Mouse (Mus musculus) hindbrain, embryonic 16.5 days (tissue): Measurements from ENCODE around the gene Col4a2. TPM values are rescaled to one million over a fixed set of nuclear protein-coding genes. Genes with fewer than 3 reads are reported as not detected.

Source experiments
- ATAC-seq: fragments of 200-750 bp; cut with Nextera tagmentation; 2 replicates; pipeline ENCODE4 v1.8.0; 2017; ENCODE audit warnings: moderate TSS enrichment, moderate library complexity
- H3K27ac ChIP-seq: fragments of 300-500 bp; sonication (generic); 2 replicates; pipeline ENCODE4 v1.5.1; 2014; ENCODE audit warnings: low read depth, mild to moderate bottlenecking, control low read depth, low read length, moderate library complexity
- H3K27me3 ChIP-seq: fragments of 300-500 bp; sonication (generic); replicated peaks from 2 replicates; pipeline ENCODE4 v1.6.1; 2014; ENCODE audit warnings: low read length; ENCODE audit not compliant: control insufficient read depth, insufficient read depth
- H3K36me3 ChIP-seq: fragments of 300-500 bp; sonication (generic); 2 replicates; pipeline ENCODE4 v1.6.1; 2014; ENCODE audit warnings: mild to moderate bottlenecking, low read length, moderate library complexity, mixed read lengths; ENCODE audit not compliant: control insufficient read depth, insufficient read depth
- H3K4me1 ChIP-seq: fragments of 300-500 bp; sonication (generic); 2 replicates; pipeline ENCODE4 v1.6.1; 2014; ENCODE audit warnings: low read depth, low read length; ENCODE audit not compliant: control insufficient read depth, insufficient read depth
- H3K4me2 ChIP-seq: fragments of 300-500 bp; sonication (generic); 2 replicates; pipeline ENCODE4 v1.6.1; 2014; ENCODE audit warnings: mild to moderate bottlenecking, low read length, control low read depth, moderate library complexity
- H3K4me3 ChIP-seq: fragments of 300-500 bp; sonication (generic); 2 replicates; pipeline ENCODE4 v1.5.1; 2014; ENCODE audit warnings: mild to moderate bottlenecking, low read length, control low read depth, moderate library complexity
- H3K9ac ChIP-seq: fragments of 300-500 bp; sonication (generic); 2 replicates; pipeline ENCODE4 v1.6.1; 2014; ENCODE audit warnings: low read depth, mild to moderate bottlenecking, control low read depth, low read length, moderate library complexity
- H3K9me3 ChIP-seq: fragments of 300-500 bp; sonication (generic); 2 replicates; pipeline ENCODE4 v1.6.1; 2014; ENCODE audit warnings: mild to moderate bottlenecking, low read length, moderate library complexity; ENCODE audit not compliant: control insufficient read depth
- WGBS: fragments of 180-500 bp; shearing (Covaris S2); extraction: QIAGEN DNeasy Blood & Tissue Kit; methylation state at CpG from one replicate; pipeline ENCODE4 v1.1.7; 2014; 5-methylcytosine and 5-hydroxymethylcytosine counted together
- polyA plus RNA-seq: library from polyadenylated mRNA; unstranded; fragments of >200 nt; fragmentation: Nextera tagmentation; extraction: Ambion mirVana; gene quantifications from 2 replicates; pipeline ENCODE4 v1.2.1, GENCODE M21; 2015

Gene Col4a2
- 28.9 and 42.5 TPM in 2 replicates for polyA plus RNA-seq

DNA sequence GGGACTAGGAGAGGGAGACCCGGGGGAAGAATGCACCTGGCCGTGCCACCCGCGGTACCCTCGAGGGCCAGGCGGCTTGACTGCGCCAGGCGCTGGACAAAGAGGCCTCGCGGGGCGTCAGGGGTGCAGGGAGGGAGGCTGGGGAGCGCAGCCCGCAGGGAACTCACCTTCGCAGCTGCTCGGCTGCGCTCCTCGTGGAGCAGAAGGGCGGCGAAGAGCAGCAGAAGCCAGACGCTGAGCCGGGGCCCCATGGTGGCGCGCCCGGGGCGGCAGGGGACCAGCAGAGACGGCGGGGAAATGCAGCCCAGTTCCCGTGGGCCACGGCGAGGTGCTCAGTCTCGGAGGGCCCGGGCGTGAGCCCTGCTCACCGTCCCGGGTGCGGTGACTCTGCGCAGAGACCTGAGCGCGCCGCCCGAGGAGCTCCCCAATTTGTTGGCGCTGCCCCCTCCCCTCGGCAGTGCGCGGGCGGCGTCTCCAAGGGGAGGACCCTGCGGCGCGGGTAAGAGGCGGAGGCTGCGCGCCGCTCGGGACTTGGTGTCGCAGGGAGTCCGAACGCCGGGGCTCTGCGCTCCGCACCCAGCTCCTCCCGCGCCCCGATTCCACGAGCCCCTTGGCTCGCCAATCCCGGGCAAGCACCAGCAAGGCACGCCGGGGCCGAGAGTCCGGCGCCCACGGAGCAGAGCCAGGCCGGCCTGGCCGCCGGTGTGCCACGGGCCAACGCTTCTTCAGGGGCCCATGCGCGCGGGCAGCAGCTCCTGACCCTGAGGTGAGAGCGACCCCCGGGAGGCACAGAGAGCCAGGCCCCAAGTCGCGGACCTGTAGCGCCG lies at the start of gene Col4a2, which contains the start of gene Col4a1:
Gene Col4a2 (plus strand): TSS at position 457 of the 827 bp plus-strand sequence.
Gene Col4a1 (minus strand): TSS at position 478 of the 827 bp plus-strand sequence.
- Histone ChIP-seq H3K27ac (peak within 1 kb of the TSS; percentile 65; the same call in 1 of the 2 replicates), H3K9ac (peak within 1 kb of the TSS; percentile 76), H3K27me3 (peaks cover 21% of the 10 kb centered on the region), H3K36me3 (no peaks in the 10 kb centered on the region), H3K4me1 (peaks cover 17% of the 10 kb centered on the region), H3K9me3 (no peaks in the 10 kb centered on the region), H3K4me3 (peak within 1 kb of the TSS; percentile 70), H3K4me2 (peak within 1 kb of the TSS; percentile 87)
- under 1% methylated on average over 51 of the region's 87 CpGs for WGBS
- peak; percentile 75 for ATAC-seq

DNA sequence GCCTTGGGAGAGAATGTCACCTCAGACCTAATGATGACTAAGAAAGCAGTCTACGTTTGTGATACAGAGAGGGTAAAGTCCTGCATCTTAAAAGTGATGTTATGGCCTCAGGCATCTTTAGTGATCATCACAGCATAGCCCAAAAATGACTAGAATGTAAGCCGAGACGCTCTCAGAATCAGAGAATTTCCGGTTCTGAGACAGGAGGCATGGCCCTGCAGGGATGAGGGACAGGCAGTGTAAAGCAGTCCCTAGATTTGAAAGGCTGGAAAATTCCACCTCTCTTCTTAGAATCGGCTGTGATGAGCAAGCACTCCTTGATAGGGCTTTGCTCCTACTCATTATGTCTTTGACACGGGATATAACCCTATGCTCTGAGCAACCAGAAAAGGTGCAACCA lies 48.8 kb upstream of the Col4a2 start:
- no peak for ATAC-seq
- Histone ChIP-seq H3K36me3 (no peaks in the 10 kb centered on the region), H3K4me3 (no peak overlapping the region), H3K9ac (no peak overlapping the region), H3K4me2 (no peak overlapping the region), H3K27ac (no peak overlapping the region), H3K9me3 (no peaks in the 10 kb centered on the region), H3K4me1 (no peaks in the 10 kb centered on the region), H3K27me3 (no peaks in the 10 kb centered on the region)
- WGBS: 83% methylated on average over 6 of the region's 6 CpGs

DNA sequence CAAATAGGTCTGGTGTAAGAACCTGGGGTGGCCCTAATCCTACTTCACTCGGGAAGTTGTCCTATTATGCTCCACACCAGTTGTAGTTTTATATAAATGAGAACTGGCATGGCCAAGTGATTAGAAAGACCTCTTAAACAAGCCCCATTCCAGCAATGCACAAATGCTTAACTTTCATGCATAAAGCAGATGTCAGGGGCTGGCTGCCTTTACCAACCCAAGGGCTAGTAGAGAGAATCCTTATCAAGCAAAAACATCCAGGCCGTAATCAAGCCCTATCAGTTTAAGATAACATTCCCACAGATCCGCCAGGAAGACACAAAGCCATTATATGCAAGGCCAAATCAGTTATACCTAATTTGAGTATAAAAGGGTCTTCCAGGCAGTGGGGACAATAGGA lies 46.6 kb upstream of the Col4a2 start:
- Histone ChIP-seq H3K36me3 (no peaks in the 10 kb centered on the region), H3K4me2 (no peak overlapping the region), H3K9ac (no peak overlapping the region), H3K9me3 (no peaks in the 10 kb centered on the region), H3K4me1 (no peaks in the 10 kb centered on the region), H3K4me3 (no peak overlapping the region), H3K27ac (no peak overlapping the region), H3K27me3 (no peaks in the 10 kb centered on the region)
- no peak for ATAC-seq
- 82% methylated on average over 3 of the region's 3 CpGs for WGBS

DNA sequence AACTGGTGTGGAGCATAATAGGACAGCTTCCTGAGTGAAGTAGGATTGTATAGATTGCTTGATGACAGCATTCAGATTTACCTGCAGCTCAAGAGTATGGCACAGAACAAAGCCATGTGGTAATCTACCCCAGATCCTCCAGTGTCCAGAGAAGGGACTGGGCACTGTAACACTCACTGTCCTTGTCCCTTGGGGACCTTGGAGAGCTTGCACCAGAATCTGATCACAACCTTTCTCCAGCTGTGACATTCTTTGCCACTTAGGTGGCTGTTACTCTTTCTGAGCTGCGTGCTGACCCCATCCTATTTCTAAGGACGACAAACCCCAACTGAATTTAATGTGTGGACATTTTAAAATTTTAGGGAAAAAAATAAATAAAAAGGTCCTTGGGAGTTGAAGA lies 46.1 kb upstream of the Col4a2 start:
- Histone ChIP-seq H3K36me3 (no peaks in the 10 kb centered on the region), H3K4me2 (no peak overlapping the region), H3K27me3 (no peaks in the 10 kb centered on the region), H3K4me3 (no peak overlapping the region), H3K27ac (no peak overlapping the region), H3K4me1 (no peaks in the 10 kb centered on the region), H3K9ac (no peak overlapping the region), H3K9me3 (no peaks in the 10 kb centered on the region)
- WGBS: 92% methylated on average over 2 of the region's 2 CpGs
- ATAC-seq: no peak

DNA sequence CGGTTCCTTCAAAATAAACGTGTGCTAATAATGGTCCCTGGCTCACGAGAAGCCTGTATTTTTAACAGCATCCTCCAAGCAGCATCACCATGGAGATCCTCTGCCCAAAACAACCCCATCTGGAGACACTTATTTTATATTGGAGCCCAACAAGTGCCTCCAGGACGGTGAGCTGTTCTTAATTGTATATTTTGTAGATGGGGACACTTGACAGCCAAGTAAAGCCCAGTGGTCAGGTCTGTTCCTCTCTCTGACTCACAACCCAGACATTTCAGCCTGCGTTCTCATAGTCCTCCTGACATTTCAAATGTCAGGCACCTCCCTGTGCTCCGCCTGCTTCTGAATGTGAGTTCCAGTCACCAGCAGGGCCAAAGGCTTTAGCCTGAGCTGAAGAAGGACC lies 43.9 kb upstream of the Col4a2 start:
- no peaks in the 10 kb centered on the region for H3K27me3 ChIP-seq
- no peaks in the 10 kb centered on the region for H3K4me1 ChIP-seq
- no peaks in the 10 kb centered on the region for H3K9me3 ChIP-seq
- WGBS: 73% methylated on average over 6 of the region's 6 CpGs
- H3K9ac ChIP-seq: no peak overlapping the region
- H3K27ac ChIP-seq: no peak overlapping the region
- ATAC-seq: no peak
- H3K4me2 ChIP-seq: no peak overlapping the region
- H3K4me3 ChIP-seq: no peak overlapping the region
- no peaks in the 10 kb centered on the region for H3K36me3 ChIP-seq

DNA sequence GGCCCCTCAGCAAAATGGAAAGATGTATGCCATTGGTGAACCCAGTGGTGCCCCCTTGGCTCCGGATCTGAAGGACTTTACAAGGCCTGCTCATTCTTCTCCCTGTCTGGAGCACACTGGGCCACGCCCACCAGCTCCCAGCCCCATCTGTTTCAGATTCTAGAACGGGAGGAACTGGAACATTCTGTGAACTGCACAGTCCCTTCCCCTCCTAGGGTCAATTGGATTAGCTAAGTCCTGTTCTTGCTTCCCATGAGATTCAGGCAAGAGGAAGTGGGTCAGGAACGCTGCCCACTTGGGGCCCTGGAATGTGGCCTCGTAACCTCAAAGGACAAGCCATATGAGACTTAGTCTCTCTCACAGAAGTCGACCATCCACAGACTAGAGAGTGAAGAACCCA lies 41.8 kb upstream of the Col4a2 start:
- H3K9me3 ChIP-seq: no peaks in the 10 kb centered on the region
- no peak for ATAC-seq
- no peak overlapping the region for H3K4me2 ChIP-seq
- H3K4me1 ChIP-seq: no peaks in the 10 kb centered on the region
- H3K4me3 ChIP-seq: no peak overlapping the region
- WGBS: 78% methylated on average over 6 of the region's 6 CpGs
- H3K27ac ChIP-seq: no peak overlapping the region
- no peak overlapping the region for H3K9ac ChIP-seq
- H3K36me3 ChIP-seq: no peaks in the 10 kb centered on the region
- H3K27me3 ChIP-seq: no peaks in the 10 kb centered on the region

DNA sequence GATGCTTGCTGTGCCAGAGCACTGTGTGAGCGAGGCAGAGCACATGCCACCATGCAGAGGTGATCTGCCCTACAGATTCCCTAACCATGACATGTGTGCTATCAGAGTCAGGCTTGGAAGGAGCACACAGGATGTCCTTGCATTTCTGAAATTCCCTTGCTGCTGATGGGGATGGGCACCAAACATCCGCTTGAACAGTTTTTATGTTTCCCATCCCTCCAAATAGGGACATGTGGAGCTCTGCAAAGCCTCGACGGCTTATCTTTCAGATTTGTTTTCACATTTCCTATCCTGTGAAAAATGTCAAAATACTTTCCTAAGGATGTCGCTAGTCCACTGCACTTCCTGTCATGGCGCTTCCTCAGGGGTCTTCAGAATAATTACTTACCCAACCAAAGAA lies 40.4 kb upstream of the Col4a2 start:
- no peak overlapping the region for H3K4me3 ChIP-seq
- H3K27ac ChIP-seq: no peak overlapping the region
- no peaks in the 10 kb centered on the region for H3K36me3 ChIP-seq
- H3K27me3 ChIP-seq: no peaks in the 10 kb centered on the region
- H3K9me3 ChIP-seq: no peaks in the 10 kb centered on the region
- ATAC-seq: no peak
- H3K9ac ChIP-seq: no peak overlapping the region
- no peaks in the 10 kb centered on the region for H3K4me1 ChIP-seq
- WGBS: 82% methylated on average over 6 of the region's 6 CpGs
- H3K4me2 ChIP-seq: no peak overlapping the region

DNA sequence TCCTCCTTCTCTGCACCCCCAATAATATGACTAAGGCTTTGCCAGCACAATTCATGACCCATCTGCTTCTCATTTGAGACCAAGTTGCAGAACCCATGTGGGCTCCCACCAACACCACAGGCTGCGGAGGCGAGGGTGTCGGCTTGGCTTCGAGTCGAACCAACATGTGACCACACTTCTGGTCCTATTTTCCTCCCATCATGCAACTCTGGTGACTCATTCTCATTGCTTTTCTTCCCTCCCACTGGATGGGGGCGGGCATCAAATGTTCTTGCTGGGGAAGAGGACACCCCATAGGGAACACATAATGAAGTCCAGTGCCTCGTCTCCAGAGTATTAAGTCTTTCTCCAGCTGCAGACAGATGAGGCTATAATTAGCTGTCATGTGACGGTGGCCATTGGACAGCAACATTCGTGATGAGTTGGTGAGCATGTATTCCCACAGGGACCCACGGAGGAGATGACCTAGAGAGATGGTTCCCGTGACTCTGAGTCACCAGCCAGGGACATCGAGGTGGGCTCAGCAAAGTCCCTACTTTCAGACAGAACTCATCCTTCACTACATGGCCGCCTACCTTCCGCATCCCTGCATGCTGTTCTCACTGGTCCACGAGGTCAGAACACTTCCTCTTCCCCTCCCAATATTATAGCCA lies 39.0 kb upstream of the Col4a2 start:
- H3K9ac ChIP-seq: no peak overlapping the region
- H3K27ac ChIP-seq: no peak overlapping the region
- no peaks in the 10 kb centered on the region for H3K27me3 ChIP-seq
- no peak for ATAC-seq
- no peaks in the 10 kb centered on the region for H3K36me3 ChIP-seq
- H3K4me1 ChIP-seq: peaks cover 8% of the 10 kb centered on the region; the same call in 1 of the 2 replicates
- no peaks in the 10 kb centered on the region for H3K9me3 ChIP-seq
- WGBS: 86% methylated on average over 15 of the region's 15 CpGs
- H3K4me3 ChIP-seq: no peak overlapping the region
- no peak overlapping the region for H3K4me2 ChIP-seq

DNA sequence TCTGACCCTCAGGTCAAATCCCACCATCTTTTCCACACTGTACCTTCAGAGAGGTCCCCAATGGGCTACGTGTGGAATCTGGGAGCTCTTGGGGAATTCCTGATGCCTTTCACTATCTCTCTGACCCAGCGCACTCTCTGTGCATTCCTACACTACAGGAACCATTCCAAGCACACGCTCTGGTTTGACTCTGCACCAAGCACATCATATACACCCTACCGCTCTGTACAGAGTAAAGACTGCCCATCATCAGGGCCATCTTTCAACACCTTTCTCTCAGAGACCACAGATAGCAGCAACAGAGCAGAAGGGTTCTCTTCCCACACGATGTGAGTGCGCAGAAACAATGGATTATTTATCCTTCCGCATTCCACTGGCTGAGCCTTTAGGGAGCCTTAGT lies 38.2 kb upstream of the Col4a2 start:
- no peak overlapping the region for H3K4me2 ChIP-seq
- WGBS: 80% methylated on average over 7 of the region's 7 CpGs
- H3K9me3 ChIP-seq: no peaks in the 10 kb centered on the region
- no peak overlapping the region for H3K4me3 ChIP-seq
- H3K36me3 ChIP-seq: no peaks in the 10 kb centered on the region
- ATAC-seq: no peak
- peaks cover 9% of the 10 kb centered on the region for H3K4me1 ChIP-seq
- no peak overlapping the region for H3K9ac ChIP-seq
- no peak overlapping the region for H3K27ac ChIP-seq
- no peaks in the 10 kb centered on the region for H3K27me3 ChIP-seq
